Mouse (Mus musculus) forelimb bud, embryonic 11.5 days (tissue): ENCODE results near the gene Cpne5.
"Not testable (repeated sequence)": the region's sequence is repeated elsewhere in the genome, so short reads cannot be mapped to it uniquely, and the experiment has no call there.

Experiments
- DNase-seq: peaks from one replicate; pipeline ENCODE4 v3.0.0-alpha.2; 2012; ENCODE audit warnings: low read depth, low spot score

The Cpne5 gene

GRCm38 (mm10) chr17:29257001-29257511, 19.1 kb upstream of the Cpne5 start:
- DNase-seq: no peak

GRCm38 (mm10) chr17:29256507-29256906, 18.5 kb upstream of the Cpne5 start:
- DNase-seq: no peak

GRCm38 (mm10) chr17:29254784-29255183, 16.8 kb upstream of the Cpne5 start:
- not testable (repeated sequence) for DNase-seq

GRCm38 (mm10) chr17:29253684-29254083, 15.7 kb upstream of the Cpne5 start:
- DNase-seq: no peak

- DNase-seq: no peak
Observed at GRCm38 (mm10) chr17:29253236-29253635, 15.3 kb upstream of the Cpne5 start.

- DNase-seq: no peak
Observed at GRCm38 (mm10) chr17:29251608-29252390, 13.8 kb upstream of the Cpne5 start.

- DNase-seq: not testable (repeated sequence)
Observed at GRCm38 (mm10) chr17:29251006-29251405, 13.0 kb upstream of the Cpne5 start.

- DNase-seq: no peak
Observed at GRCm38 (mm10) chr17:29249512-29249911, 11.5 kb upstream of the Cpne5 start.

GRCm38 (mm10) chr17:29247881-29248280, 9.9 kb upstream of the Cpne5 start:
- DNase-seq: no peak

- DNase-seq: peak; percentile 90
Observed at GRCm38 (mm10) chr17:29246602-29247001, 8.6 kb upstream of the Cpne5 start.

GRCm38 (mm10) chr17:29245725-29246124, 7.8 kb upstream of the Cpne5 start:
- DNase-seq: no peak

GRCm38 (mm10) chr17:29244912-29245311, 6.9 kb upstream of the Cpne5 start:
- DNase-seq: no peak

- DNase-seq: no peak
Observed at GRCm38 (mm10) chr17:29238421-29238945, 516 bp upstream of the Cpne5 start.

GRCm38 (mm10) chr17:29237267-29237771, 648 bp downstream of the Cpne5 start:
- no peak for DNase-seq

- DNase-seq: no peak
Observed at GRCm38 (mm10) chr17:29236111-29236510, 1.9 kb downstream of the Cpne5 start.

- no peak for DNase-seq
Observed at GRCm38 (mm10) chr17:29231109-29231508, 6.9 kb downstream of the Cpne5 start.

- no peak for DNase-seq
Observed at GRCm38 (mm10) chr17:29220631-29221030, 17.3 kb downstream of the Cpne5 start.

- peak; percentile 70 for DNase-seq
Observed at GRCm38 (mm10) chr17:29218017-29218416, 19.9 kb downstream of the Cpne5 start.

- no peak for DNase-seq
Observed at GRCm38 (mm10) chr17:29216078-29216477, 21.9 kb downstream of the Cpne5 start.

- DNase-seq: no peak
Observed at GRCm38 (mm10) chr17:29214655-29215054, 23.3 kb downstream of the Cpne5 start.

- DNase-seq: no peak
Observed at GRCm38 (mm10) chr17:29214193-29214456, 23.8 kb downstream of the Cpne5 start.

- DNase-seq: no peak
Observed at GRCm38 (mm10) chr17:29213381-29214192, 24.4 kb downstream of the Cpne5 start.
